Mouse (Mus musculus): ENCODE results near the gene Zfyve9. TPM values are rescaled to one million over a fixed set of nuclear protein-coding genes. Genes with fewer than 3 reads are reported as not detected.
"Not testable (repeated sequence)": the region's sequence is repeated elsewhere in the genome, so short reads cannot be mapped to it uniquely, and the experiment has no call there.

Gene Zfyve9
- total RNA-seq, 2 experiments from 2014 or later = 23.1 to 24.2 TPM

DNA sequence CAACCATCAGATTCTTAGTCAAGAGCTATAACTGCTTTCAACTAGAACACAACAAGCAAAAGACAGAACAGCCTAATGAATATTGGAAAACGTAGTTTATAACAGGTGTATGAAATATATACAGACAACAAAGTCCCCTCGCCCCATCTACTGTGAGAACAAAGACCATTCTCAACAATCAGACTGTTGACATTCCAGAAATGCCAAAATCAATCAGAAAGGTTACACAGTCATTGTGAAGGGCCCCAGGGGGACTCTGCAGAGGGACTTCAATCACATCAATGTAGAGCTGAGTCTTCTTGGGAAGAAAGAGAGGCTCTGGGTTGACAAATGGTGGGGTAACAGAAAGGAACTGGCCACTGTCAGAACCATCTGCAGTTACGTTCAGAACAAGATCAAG, 49.0 kb downstream of the Zfyve9 start:
- intact Hi-C loops (cut with DNase I) = no loop called here
- no peak for DNase-seq

DNA sequence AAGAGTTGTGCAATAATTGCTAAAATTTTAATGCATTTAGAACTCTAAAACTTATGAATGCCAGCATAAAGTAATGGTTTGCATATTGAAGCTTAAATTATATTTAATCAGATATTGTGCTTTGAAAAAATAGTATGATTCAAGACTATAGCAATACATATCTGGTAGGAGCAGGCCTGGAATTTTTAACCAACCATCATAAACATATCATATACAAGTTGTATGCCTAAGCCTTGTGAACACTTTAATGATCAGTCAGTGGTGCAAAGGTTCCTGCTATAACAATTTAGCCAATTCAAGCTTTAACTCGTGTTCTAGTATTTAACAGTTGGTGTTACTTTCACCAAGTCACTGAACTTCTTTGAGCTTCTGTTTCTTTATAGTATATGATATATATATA, 50.1 kb downstream of the Zfyve9 start:
- intact Hi-C loops (cut with DNase I) = no loop called here

DNA sequence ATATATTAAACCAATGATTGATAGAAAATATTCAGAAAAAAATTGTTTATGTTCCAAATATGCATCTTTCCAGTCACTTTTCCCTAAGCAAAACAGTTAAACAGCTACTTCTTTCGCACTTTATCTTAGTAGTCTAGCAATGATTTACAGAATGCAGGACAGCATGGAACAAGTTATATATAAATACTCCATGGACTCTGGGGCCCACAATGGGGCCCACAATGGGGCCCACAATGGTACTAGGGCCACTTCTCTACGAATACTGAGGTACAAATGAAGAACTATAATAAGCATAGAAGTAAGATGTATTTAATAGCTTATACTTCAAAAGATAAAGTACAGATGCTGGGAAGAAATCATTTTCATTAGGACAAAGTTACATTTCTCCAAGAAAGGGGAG, 56.5 kb downstream of the Zfyve9 start:
- intact Hi-C loops (cut with DNase I) = no loop called here
- no peak for DNase-seq

More for the DNA sequence above, 50.1 kb downstream of the Zfyve9 start:
- no peak for DNase-seq

DNA sequence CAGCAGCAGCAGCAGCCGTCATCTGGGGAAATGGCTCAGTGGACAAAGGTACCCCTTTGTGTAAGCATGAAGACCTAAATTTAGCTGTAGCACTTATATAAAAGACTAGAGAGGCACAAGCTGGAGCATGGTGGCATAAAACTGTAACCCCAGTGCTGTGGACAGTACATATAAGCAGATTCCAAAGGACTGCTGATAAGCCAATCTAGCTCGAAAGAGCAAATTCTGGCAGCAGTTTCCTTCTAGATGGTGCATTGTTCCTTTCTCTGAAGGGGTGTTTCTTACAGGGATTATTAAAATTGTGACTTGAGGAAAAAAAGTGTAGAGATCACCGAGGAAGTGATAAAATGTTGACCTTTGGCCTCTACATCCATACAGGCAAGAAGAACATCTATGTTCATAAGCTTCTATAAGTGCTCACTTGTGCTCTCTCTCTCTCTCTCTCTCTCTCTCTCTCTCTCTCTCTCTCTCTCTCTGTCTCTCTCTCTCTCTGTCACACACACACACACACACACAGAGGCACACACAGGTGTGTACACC, 59.3 kb downstream of the Zfyve9 start:
- intact Hi-C loops (cut with DNase I) = no loop called here
- DNase-seq = no peak

DNA sequence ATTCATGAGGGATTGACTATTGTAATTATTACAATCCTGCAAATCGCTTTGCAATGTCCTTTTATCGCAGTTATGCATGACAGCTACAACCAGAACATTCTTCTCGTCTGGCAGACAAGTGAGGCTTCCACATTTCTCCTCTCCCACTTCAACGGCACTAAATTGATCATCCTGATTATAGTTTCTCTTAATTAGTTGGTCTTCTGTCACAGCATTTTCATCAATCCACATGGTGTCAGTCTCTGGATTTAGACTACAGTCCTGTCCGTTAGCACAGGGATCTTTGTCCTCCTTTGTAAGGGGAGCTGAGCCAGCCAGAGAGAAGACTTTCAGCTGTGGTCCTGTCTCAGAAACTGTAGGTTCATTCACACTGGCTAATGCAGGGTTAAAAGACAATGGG, 61.2 kb downstream of the Zfyve9 start, which contains the start of gene 3110021N24Rik:
Gene 3110021N24Rik, plus strand, starts transcription at position 301 of the 400 bp plus-strand sequence.
- DNase-seq = no peak
- intact Hi-C loops (cut with DNase I) = loop anchor here (5.0 kb wide), 1 partner anchor 48 kb away; no protein-coding TSS in a partner anchor

DNA sequence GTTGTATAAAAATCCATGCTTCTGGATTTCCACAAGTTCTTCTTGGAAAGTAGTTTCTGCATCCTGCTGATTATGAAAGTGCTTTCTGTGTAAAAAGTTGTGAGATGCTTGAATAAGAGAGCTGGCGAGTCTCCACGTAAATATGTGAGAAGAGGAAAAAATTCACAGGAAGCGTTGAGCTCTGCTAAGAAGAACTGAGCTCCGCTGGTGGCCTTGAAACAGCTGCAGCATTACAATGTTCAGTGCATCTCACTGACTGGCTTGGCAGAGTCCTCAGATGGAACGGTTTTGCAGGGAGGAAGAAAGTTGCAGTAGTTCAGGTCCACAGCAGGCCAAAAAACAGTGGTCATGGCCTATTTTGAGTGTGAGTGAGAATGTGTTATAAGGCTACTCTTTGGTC, 72.4 kb downstream of the Zfyve9 start:
- intact Hi-C loops (cut with DNase I) = no loop called here
- peak; percentile 8 to 9 for DNase-seq

DNA sequence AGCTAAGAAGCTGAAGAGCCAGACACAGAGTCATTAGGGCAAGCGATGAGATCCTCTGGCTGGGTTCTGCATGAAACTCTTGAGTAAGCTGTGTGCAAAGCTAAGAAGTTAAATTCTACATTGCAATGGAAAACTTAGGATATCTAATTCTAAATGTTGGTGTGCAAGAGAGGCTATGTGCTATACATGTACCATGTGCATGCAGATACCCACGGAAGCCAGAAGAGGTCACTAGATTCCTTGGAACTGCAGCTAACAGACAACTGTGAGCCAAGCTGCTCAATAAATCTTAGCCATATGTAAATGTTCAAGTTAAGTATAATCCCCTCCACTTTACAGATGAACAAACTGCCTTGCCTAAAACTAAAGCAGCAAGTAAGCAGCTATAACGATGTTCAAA, 83.7 kb downstream of the Zfyve9 start:
- peak; percentile 3 to 24 for DNase-seq
- intact Hi-C loops (cut with DNase I) = loop anchor here (5.0 to 10.0 kb wide), 2 partner anchors 85 to 278 kb away; partner anchors contain the start of gene Zfyve9

DNA sequence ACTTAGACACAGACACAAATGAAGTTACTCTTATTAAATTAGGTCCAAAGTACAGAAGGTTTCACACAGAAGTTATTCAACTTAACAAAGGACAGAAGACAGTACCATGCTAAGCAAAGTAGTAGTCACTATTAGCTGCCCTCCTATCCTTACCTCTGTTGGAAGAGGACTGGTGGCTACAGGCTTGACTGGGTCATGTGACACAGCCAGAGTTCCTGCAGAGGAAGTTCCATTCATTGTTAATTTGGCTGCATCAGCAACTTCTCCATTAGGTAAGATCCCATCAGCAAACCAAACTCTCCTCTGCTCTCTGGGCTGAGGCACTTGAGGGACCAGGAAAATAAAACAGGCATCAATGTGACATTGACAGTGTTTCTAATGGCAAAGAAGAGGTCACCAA, 89.1 kb downstream of the Zfyve9 start:
- intact Hi-C loops (cut with DNase I) = loop anchor here (10.0 kb wide), 1 partner anchor 283 kb away; no protein-coding TSS in a partner anchor
- DNase-seq = no peak

DNA sequence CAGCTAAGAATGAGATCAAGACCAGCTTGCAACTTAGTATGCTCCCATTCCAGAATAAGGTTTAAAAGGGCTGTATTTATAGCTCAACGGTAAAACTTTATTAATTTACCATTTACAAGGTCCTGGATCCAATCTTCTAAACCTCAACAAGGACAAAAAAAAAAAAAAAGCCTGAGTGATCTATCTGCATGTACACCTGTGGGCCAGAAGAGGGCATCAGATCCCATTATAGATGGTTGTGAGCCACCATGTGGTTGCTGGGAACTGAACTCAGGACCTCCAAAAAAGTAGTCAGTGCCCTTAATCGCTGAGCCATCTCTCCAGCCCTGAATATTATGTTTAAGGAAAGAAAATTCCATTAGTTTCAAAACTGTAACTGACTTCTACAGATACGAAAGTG, 90.1 kb downstream of the Zfyve9 start:
- intact Hi-C loops (cut with DNase I) = loop anchor here (10.0 kb wide), 1 partner anchor 284 kb away; no protein-coding TSS in a partner anchor
- DNase-seq = no peak

DNA sequence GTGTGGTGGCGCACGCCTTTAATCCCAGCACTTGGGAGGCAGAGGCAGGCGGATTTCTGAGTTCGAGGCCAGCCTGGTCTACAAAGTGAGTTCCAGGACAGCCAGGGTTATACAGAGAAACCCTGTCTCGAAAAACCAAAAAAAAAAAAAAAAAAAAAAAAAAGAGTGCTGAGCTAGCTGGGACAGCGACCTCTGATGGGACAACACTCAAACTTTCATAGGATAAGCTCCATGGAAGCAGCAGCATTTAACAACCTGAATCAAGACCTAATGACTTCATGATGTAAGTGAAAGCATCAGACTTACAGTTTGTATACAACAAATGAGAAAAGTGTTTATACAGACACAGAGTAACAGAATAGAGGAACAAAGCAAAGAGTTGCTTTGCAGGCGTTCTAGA, 93.5 kb downstream of the Zfyve9 start:
- intact Hi-C loops (cut with DNase I); DNase-seq: not testable (repeated sequence)

DNA sequence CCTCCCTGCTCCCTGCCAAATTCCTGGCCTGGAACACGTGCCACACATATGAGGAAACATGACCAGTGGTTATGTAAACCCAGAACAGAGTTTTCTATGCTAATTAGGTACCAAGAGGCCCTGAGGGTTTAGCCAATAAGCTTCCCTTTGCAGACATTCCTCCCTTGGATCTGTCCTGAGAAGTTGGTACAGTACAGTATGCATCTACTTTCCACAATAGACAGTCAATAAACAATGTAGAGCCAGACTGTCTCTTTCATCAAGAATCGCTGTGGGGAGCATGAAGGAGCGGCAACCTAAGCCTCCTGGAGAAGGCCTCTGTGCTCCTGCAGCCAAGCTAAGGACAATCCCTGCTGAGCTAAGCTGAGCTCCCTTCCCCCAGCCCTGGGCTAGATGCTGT, 94.4 kb downstream of the Zfyve9 start:
- intact Hi-C loops (cut with DNase I) = no loop called here
- no peak for DNase-seq

DNA sequence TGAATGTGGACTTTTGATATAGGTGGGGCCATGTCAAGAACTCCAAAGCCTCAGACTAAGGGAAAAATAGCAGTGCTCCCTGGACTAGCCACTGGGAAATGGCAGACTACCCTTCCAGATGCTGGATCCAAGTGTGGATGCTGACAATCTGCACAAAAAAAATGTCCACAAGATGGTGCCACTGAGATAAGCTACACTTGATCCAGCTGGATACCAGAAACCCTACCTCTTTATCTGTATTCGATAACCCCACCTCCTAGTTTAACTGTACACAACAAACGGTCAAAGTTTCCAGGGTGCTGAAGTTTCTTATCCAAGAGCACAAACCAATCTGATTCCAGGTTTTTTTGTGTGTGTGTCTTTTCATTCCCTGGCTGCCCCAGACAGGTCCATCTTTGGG, 116.2 kb downstream of the Zfyve9 start:
- DNase-seq = peak in 1 of 2 experiments; percentile 13
- intact Hi-C loops (cut with DNase I) = no loop called here

DNA sequence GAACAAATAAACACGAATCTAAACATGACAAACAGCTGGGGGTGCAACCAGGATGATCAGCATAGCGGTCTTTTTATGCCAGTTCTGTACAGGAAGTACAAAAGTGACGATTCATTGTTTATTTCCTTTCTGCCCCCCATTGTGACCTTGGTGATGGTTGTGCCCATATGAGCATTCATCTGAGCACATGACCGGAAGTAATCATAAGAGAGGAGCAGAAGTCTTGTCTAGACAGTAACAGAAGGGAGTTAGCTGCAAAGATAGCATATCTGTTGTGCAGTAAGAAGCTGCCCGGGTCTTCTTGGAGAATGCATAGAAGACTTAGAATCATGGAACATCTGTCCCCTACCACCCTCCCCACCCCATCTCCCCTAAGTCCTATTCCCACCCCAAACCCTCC, 141.8 kb downstream of the Zfyve9 start:
- intact Hi-C loops (cut with DNase I) = no loop called here
- no peak for DNase-seq

DNA sequence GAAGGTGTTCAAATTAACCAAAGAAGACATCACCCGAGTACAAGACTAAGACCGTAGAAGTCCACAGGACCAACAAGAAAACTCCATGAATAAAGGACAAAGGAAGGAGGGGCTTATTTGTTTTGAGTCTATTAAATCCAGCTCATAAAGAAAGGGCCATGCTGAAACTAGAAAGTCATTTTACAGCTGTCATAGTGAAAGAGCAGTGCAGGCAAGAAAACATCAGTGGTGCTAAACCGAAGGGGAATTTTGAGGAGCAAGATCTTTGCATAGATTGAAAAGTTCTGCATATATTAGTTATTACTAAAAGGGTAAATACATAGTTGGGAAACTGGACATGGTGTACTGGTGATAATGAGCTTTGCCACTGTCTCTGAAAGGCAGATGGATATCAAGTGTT, 142.9 kb downstream of the Zfyve9 start:
- intact Hi-C loops (cut with DNase I) = no loop called here

DNA sequence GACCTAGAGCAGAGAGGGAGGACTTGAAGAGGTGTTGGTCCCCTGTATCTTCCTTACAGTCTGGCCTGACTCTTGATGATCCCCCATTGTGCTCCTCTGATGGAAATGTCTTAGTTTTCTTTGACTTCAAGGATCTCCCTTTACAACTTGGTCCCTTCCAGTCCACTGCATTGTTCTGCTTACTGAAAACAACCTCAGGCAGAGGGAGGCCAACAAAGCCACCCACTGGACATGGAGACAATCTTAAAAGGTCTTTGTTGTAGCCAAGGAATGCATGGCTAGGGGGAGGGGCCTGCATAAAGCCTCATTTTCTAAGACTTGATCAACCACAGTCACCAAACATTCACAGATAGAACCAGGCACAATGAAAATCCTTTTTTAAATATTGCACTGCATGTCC, 145.5 kb downstream of the Zfyve9 start:
- intact Hi-C loops (cut with DNase I) = no loop called here
- DNase-seq = no peak

More for the DNA sequence above, 142.9 kb downstream of the Zfyve9 start:
- DNase-seq = no peak

DNA sequence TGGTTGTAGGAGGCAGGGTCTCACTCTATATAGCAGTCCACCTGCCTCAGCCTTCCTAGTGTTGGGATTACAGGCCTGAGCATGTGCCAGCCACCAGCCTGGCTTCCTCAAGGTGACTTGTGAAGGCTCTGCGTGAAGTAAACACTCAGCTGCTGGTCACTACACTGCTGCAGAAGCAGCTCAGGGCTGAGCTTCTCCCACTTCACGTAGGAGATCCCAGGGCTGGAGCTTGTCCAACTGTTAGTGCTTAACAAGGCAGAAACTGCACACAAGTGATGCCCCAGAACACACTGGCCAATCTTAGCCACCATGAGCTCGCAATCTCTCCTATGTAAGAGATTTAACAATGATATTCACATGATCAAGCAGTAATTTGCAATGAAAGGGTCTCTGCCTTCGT, 145.9 kb downstream of the Zfyve9 start:
- intact Hi-C loops (cut with DNase I) = no loop called here
- DNase-seq = no peak

DNA sequence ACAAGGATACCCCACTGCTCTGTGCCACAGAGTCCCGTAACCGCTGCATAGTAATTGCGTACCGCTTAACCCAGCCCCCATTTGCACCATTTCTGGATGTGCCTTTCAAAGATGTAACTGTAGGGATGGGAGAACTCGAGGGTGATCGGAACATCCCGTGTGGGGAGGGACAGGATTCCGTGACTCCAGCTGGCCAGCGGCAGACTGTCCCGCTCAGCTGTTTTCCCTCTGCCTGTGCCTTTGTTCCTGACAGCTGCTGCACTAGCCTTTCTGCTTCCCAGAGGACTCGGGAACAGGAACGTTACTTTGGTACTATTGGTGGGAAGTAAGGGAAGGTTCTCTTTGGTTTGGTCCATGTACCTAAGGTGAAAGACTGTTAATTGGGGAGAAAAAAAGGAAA, 146.9 kb downstream of the Zfyve9 start:
- intact Hi-C loops (cut with DNase I) = no loop called here
- peak in 1 of 2 experiments; percentile 9 for DNase-seq

DNA sequence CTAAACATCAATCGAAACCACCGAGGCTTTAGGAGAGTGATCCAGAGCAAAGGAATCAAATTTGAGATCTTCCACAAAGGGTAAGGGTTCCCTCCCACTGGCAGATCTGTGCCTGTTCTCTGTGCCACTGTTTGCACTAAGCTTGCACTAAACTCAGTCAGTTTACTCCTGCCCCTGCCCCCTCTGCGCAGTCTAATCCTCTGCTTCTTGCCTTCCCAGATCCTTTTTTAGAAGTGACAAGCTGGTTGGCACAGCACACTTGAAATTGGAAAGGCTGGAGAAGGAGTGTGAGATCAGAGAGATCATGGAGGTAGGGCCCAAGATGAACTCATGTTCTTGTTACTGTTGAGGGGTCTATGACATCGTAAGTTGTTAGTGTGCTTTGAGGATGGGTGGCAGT, 149.0 kb downstream of the Zfyve9 start:
- intact Hi-C loops (cut with DNase I) = no loop called here
- no peak for DNase-seq

DNA sequence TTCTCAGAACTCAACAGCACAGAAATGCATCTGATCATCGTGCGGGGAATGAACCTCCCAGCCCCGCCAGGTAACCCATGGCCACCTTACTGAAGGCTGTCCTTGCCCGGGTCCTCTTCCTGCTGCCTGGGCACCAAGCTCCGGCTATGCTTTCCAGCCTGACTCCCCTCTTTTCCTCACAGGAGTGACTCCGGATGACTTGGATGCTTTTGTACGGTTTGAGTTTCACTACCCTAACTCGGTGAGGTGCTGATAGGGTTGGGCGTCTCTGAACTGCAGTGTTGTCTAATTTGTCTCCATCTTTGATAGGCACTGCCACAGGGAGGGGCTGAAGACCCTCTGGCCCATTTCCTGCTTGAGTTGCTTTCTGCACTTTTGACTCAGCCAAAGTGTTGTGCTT, 150.5 kb downstream of the Zfyve9 start:
- no peak for DNase-seq
- intact Hi-C loops (cut with DNase I) = no loop called here

DNA sequence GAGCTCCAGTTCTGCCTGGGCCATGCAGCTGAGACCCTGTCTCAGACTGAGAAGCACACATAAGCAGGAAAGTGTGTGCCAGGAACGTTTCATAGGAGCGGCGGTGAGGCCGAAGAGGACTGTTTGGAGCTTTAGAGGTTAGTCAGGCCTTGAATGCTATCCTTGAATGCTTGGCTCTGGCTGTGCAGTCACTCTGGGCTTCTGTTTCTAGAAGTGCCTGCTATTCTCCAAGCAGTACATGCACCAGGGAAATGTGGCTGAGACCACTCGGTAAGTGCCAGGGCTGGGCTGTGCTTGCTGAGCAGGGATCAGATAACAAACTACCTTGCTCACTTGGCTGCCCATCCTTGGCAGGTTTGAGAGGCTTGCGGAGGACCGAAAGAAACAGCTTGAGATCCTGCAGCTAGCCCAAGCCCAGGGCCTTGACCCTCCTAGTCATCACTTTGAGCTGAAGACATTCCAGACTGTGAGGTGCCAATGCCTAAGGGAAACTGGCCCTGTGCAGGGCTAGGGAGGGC, 151.2 kb downstream of the Zfyve9 start:
- DNase-seq = no peak
- intact Hi-C loops (cut with DNase I) = no loop called here

DNA sequence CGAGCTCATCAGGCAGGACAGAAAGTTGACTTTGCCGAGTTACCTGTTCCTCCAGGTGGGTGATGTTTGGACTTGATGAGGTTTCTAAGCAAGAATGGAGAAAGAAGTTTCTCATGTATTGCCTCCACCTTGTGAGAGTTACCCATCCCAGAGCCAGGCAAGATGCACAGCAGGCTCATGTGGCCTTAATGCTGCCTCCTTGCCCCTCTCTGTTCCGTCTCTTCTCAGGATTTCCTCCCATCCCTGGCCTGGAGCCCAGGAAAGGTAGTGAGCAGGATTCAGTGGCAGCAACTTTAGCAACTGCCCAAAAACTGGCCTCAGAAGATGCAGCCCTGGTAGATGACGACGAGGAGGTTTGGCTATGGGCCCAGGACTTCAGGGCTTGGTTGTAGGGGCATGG, 153.5 kb downstream of the Zfyve9 start:
- intact Hi-C loops (cut with DNase I) = no loop called here
- DNase-seq = no peak

DNA sequence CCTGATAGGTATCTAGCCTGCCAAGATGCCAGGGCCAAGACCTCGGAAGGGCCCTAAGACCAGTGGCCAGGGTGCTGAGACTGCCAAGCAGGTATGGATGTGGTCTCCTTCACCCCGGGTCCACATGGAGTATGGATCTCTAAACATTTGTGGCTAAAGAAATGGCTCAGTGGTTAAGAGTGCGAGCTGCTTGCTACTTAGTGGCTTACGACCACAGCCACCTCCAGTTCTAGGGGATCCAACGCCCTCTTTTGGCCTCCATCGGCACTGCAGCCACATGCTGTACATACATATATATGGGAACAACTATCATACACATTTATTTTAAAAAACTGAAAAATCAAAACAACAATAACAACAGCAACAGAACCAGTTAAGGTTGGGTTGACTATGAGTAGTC, 159.1 kb downstream of the Zfyve9 start:
- DNase-seq = no peak
- intact Hi-C loops (cut with DNase I) = loop anchor here (5.0 kb wide), 1 partner anchor 279 kb away; no protein-coding TSS in a partner anchor

All from heart, postnatal 14 days (tissue).